Mouse (Mus musculus) left cerebral cortex, postnatal 14 days (tissue): ENCODE results near the gene Tmem30b. TPM values are rescaled to one million over a fixed set of nuclear protein-coding genes. Genes with fewer than 3 reads are reported as not detected.
A peak's percentile ranks its signal among the peaks of the same experiment; 100 is the strongest.

Experiments used
- DNase-seq, 2 experiments: peaks; one replicate each; pipeline ENCODE4 v3.0.0; 2021 to 2022; ENCODE audit warnings: low spot score in 2 of 2, mixed read lengths in 1 of 2
- intact Hi-C: fragments of 180-260 bp; cut with DNase I; formaldehyde crosslinking; loops from one replicate; pipeline ENCODE4 v1.15.1; 2025
- long read RNA-seq, 2 experiments: library from polyadenylated mRNA; stranded (forward); transcript quantifications; one replicate each; pipeline ENCODE4 v2.0.0; 2021
- total RNA-seq, 2 experiments: library from RNA; stranded (reverse); gene quantifications; 2 replicates each; pipeline ENCODE4 v1.2.3; 2021

Gene Tmem30b
- total RNA-seq = under 1 TPM; 0.17 to 0.20 TPM
- long read RNA-seq, experiment 1 = 0 reads
- long read RNA-seq, experiment 2 = 0 reads

DNA sequence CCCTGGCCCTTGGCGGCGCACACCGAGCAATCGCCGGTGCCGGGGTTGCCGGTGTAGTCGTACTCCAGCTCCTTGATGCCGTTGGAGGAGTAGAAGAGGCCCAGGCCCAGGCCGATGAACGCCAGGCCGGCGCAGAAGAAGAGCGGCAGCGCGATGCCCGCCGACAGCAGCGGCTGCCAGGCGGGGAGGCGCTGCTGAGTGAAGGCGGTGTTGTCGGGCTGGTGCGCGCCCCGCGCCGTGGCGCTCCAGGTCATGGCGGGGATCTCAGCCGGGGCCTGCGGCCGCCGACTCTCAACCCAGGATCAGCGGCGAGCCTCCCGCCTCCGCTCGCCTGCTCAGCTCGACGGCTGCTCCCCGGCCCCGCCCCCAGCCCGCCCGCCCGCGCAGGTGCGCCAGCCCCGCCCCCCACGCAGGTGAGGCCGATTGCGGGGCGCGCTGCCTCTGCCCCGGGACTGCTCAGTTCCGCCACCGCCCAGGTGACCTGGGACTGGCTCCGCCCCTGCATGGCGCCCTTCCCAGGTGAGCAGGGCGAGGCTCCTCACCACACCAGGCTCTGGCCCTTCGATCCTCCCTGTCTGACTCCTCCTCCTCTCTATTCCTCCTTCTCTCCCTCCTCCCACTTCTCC, at the start of gene Tmem30b:
Tmem30b (minus strand) TSS at position 307 of the 626 bp plus-strand sequence.
- intact Hi-C loops = no loop called here
- no peak for DNase-seq

DNA sequence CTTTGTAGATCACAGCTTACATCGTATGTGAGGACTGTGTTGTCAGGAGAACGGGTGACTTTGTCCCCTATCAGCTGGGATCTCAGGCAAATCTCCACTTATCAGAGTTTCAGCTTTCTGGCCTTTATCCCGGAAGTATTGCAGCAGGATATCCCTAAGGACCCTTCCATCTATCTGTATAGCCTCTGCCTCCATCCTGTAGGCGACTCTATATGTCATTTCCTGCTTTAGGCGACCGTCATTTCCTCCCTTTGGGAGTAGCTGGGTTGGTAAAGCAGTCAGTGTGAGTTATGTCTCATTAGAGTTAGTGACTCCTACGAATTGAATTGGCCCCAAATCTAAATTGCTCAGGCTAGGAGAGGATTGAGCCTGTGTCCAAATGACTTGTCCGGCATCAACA, 49.0 kb upstream of the Tmem30b start:
- intact Hi-C loops = no loop called here
- DNase-seq = no peak

DNA sequence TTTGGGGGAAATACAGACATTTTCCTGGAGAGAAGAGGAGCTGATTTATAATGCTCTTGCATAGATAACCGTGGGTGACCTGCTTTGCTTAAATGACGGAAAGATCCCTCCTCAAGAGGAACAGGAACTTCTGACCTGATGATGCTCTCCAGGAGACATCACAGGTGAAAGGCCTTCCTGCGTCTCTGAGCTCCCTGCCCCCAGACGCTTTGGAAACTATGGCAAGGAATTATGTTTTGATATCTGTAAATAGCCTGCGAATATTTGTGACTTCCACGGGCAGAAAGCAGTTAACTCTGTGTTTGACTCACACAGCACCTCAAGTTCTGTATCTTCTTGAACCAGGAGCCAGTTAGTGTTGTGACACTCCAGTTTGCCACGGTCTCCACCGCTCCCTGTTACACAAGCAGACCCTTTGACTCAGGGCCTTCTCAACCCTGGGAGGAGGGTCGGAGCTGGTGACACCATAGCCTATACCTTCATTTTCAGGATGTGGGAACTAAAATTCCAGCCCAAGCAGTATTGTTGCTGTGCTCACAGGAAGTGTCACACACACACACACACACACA, 48.1 kb upstream of the Tmem30b start:
- no peak for DNase-seq
- intact Hi-C loops = no loop called here

DNA sequence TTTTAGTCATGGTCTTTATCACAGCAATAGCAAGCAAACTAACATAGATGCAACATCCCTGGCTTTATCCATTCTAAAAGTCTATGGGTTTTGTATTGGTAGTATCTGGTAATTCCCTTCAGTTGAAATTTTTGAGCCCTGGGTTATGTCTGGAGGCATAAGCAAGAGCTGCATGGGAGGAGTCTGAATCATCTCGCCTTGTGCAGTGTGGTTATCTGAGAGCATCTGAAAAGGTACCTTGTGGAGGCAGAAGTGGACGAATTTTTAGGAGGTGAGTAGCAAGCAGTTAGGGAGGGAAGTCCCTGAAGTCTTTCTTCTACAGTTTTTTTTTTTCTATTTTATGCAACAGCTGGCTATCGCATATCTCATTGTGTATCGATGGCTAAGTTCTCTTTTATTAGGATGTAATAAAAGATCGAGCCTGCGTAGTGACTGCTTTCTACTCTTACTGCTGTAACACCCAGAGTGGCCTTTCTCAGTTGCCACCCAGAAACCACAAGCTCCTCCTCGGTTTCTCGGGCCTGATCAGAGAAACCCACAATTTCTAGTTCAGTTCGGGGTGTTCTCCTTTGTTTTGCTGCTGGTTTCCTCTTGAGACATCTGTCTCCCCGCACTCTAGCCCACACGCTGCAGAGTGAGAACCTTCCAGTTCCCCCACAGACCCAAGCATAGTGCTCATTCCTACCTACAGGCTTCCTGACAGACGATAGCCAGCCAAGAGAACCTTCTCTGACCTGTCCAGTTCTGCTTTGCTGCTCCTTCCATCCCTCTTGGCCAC, 47.0 kb upstream of the Tmem30b start:
- intact Hi-C loops = no loop called here
- no peak for DNase-seq

DNA sequence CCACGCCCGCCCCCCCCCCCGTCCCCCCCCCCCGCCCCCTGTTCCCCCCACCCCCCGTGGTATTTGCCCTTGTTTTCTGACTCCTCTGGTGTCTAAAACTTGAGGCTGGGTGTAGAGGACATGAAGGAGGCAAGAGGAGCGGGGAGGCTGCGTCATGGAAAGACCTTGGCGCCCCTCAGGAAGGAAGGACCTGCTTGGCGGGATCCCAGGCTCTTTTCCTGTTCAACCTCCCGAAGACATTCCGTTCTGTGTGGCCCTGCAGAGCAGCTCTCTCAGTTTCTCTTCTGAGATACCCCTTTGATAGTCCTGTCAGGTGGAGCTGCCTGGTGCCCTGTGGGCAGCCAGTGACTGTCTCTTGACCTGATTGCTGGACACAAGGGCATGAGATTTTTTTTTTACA, 45.4 kb upstream of the Tmem30b start:
- intact Hi-C loops = no loop called here
- no peak for DNase-seq

DNA sequence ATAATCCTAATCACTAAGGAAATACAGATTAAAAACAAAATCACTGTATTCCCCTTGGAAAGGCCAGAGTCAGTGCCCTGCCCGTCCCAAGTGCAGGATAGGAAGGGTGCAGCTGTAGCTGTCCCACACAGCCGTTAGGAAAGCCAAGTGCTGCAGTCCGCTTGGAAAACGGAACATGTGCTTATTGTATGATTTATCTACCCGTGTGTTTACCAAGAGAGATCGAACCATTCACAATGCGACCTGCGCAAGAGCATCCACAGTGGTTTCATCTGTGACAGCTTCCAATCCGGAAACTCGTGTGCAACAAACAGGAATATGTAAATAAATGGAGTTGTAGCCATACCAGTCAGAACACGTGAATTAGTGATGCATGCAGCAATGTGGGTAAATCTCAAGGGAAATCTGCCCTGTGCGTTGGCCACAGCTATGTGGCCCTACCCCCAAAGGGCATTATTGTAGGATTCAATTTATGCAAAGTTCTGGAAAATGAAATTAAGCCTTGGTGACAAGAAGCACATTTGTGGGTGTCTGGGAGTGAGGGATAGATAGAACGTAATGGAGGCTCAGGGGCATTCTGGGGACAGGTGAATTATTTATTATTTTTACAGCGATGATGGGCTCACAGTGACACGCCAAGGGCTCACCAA, 44.6 kb upstream of the Tmem30b start:
- intact Hi-C loops = no loop called here
- no peak for DNase-seq

DNA sequence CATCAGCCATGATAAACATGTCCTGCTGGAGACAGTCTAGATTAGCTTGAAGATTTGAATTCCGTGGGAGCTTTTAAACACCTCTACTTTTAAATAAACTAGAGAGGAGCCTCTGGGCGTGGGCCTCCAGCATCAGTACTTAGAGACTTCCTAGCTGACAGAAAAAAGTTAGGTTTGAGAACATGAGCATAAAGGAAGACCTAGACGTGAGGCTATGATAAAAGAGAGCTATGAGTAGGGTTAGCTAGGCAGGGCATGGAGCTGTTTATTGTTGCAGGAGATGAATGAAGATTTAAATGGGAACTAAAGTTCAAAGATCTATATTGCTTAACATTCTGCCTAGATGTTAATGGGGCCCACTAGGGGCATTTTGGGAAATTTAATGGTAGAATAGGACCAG, 41.1 kb upstream of the Tmem30b start:
- DNase-seq = no peak
- intact Hi-C loops = no loop called here

DNA sequence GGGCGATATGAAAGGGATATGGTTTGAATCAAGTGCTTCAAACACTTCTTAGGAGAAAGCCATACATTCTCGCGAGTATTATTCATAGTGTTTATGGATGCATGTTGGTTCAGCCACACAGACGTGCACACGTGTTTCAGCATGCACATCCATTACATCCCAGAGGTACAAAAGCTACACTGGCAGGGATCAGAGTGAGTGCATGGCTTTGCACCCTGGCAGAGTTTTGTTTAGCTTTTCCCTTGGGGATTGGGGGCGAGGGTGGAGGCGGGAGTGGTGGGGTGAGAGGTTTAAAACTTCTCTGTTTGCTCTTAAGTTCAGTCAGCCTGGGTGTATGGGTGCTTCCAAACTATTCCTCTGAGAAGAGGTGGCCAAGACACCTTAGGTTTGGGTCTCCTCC, 39.7 kb upstream of the Tmem30b start:
- DNase-seq = no peak
- intact Hi-C loops = no loop called here

DNA sequence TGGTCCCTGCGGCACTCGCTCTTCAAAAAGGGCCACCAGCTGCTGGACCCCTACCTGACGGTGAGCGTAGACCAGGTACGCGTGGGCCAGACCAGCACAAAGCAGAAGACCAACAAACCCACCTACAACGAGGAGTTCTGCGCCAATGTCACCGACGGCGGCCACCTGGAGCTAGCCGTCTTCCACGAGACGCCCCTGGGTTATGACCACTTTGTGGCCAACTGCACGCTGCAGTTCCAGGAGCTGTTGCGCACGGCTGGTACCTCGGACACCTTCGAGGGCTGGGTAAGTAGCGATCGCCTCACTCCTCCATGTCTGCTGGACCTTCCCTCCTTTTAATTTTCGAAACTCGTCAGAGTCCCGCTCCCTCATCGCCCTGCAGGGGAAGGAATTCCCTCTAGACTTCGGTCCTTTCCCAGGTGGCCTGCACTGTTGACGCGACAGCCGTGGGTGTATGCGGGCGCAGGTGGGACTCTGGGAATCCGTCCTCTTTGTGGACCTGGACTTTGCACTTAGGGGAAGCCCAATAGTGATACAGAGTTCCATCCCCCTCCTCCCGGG, 39.1 kb upstream of the Tmem30b start:
- intact Hi-C loops = no loop called here
- DNase-seq = no peak

DNA sequence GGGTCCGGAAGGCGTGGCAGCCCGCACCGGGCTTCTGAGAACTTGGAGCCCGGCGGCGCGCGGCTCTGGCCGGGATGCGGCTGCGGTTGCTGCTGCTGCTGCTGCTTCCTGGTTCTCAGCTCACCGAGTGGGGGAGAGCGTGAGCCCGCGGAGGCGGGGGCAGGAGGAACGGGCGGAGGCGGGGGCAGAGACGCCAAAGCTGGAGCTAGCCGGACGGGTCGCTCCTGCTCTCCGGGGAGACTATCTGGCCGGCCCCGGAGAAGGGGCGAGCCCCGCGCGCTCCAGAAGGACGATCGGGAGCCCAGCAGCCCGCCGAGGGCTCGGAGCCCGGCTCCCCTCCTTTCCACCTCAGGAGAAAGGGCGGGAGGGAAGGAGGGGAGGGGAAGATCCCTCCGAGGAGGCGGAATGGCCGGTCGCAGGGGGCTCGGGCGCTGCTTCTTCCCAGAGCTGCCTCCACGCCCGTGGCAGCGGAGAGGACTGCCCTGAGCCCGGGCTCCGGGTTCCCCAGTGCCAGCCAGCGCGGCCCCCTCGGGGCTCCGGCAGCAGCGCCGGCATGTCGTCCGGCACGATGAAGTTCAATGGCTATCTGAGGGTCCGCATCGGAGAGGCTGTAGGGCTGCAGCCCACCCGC, 38.5 kb upstream of the Tmem30b start, which contains the start of gene Prkch:
Prkch (plus strand) TSS at position 187 of the 631 bp plus-strand sequence.
- intact Hi-C loops = loop anchor here (5.0 kb wide), 1 partner anchor 108 kb away; no protein-coding TSS in a partner anchor
- DNase-seq = peak; percentile 27 to 64

DNA sequence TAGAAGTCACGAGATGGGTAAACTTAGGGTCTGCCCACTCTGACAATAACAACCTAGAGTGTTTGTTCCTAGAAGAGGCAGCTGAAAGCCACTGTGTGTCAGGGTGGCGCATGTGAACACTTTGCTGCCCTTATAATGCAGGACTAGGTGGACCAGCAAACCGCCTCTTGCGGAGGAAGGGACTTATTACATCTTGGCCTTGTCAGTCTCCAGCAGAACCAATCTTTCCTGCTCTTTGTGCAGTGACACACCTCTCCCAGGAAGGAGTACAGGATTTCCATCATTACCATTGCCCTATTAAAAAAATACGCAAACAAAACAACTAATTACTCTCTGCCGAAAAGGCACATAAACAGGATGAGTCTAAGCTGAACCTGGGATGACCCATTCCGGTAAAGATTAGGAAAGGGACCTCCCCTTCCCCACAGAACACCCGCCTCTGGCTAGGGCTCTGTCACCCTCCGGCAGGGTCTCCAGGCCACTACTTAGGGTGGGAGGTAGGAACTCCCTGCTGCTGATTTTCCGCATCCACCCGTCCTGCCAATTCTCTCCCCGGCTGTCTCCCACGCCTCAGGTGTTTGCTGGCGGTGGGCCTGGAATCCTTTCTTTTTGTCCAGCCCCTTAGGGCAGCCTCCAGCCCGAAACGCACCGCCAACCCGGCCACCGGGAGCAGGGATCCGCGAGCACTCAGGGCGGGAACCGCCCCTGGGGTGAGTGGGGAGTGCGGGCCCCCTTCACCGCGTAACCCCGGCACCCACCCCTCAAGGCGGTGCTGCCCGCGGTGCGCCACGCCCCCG, 37.8 kb upstream of the Tmem30b start:
- DNase-seq = no peak
- intact Hi-C loops = loop anchor here (5.0 kb wide), 1 partner anchor 108 kb away; no protein-coding TSS in a partner anchor

DNA sequence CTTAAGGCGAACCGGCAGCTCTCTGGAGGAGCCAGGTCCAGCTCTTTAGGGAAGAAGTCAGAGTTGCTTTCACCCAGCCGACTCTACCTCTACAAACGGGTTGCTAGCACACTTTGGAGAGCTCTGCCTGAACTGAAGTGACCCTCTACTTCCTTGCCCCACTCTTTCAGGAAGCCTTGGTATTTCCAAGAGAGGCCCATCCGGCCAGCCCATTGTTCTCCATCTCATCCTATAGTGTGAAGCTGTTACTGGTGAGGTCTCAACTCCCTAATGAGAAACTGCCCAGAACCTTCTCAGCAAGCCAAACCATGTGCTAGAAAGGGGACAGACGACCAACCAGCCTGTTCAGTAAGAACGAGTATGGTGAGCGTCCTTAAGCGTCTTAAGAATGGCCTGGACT, 37.1 kb upstream of the Tmem30b start:
- intact Hi-C loops = loop anchor here (5.0 kb wide), 1 partner anchor 109 kb away; no protein-coding TSS in a partner anchor
- no peak for DNase-seq

DNA sequence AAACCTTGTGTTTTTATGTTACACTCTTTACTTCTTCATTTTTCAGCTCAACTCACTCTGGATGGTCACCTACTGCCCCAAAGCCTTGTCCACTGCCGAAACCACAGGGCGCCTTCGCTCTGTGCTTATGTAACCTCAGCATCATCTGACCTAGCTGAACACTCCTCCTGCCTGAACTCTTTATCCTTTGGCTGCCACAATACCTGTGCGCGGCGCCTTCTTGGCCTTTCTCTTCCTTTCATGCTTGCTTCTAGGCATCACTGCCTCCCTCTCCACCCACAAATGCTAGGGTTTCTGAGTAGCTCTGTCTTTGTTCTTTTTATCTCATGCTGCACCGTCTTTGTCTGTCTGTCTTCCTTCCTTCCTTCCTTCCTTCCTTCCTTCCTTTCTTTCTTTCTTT, 34.6 kb upstream of the Tmem30b start:
- intact Hi-C loops = loop anchor here (5.0 kb wide), 1 partner anchor 111 kb away; no protein-coding TSS in a partner anchor
- no peak for DNase-seq

DNA sequence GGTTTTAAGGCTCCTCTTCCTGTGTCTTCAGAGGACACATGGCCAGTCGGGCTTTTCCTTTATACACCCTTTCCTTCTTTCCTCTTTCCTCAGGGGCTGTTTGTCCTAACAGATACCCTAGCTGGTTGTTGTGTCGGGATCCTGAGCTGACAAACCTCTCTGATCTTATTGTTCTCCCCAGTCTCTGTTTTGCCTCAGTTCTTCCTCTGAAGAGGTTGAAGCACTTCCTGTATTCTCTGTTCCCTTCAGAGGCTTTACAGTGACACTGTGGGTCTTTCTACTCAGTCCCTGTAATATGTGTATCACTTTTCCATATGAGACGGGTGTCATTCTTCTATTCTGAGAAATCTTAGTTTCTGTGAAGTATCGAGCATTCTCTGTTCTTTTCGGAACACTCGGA, 31.9 kb upstream of the Tmem30b start:
- intact Hi-C loops = no loop called here
- no peak for DNase-seq

DNA sequence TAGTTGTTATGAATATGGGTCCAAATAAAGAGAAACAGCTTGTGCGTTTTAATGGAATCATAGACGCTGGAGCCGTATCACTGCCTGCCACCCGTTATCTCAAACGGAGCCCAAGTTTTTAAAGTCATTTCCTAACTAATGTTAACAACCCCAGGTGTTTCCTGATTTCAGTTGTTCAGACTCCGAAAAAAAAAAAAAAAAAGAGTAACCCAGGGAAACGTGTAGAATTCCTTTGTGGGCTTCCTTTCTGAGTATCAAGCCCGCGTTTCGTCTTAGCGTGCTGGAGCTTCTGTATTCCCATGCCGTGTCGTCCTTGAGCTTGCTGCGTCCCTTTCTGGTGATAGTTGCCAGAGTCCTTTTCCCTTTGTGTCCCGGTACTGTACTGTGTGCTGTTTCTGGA, 28.4 kb upstream of the Tmem30b start:
- intact Hi-C loops = no loop called here
- DNase-seq = no peak

DNA sequence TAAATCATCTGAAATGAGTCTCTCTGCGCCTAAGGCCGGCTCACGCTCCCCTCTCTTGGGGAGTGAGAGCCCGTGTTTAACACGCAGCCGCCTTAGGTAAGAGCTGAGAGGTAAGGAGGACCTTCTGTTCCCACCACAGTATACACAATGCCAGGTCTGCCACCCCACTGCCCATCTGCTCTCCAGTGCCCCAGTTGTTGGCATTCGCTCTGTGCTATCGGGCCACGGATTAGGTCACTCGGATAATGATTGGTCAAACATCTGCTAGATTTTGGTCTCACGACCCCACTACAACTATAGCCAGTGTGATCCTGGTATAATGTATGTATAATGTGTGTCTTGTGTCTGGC, 19.4 kb upstream of the Tmem30b start:
- DNase-seq = no peak
- intact Hi-C loops = loop anchor here (10.0 kb wide), 1 partner anchor 449 kb away; no protein-coding TSS in a partner anchor

DNA sequence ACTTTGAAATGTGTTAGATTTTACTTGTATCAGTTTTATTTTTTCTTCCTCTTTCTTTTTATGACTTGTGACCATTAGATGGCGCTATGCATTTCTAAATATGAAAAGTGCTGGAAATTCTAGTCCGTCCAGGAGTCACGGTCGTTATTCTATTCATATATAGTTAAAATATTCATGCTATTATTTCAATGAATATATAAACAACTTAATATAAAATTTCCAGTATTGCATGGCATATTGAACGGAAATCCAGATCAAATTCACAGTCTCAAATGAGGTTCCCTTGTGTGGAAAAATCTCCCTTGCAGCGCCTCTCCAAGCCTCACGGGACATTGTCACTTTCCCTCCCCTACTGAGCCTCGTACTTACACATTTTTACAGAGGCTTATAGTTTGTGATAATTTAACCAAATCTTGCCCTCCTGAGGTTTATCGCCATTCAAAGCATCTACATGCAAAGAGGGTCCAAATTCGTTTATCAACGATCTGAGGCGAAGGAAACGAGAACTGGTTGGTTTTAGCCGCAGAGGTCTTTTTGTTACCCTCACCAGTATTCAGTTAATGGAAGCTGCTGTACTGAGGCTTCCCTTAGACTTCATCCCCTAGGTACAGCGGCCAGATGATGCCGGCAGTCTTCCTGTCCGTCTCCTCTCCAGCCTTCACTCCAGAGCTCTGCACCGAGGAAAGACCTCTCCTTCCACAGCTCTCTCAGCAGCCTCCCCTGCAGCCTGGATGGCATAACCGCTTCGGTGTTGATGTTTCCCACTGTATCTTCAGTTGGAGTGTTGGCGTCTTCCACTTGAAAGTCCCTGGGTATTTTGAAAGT, 18.8 kb upstream of the Tmem30b start:
- peak in 1 of 2 experiments; percentile 49 for DNase-seq
- intact Hi-C loops = loop anchor here (1.0 to 10.0 kb wide), 2 partner anchors 128 to 450 kb away; no protein-coding TSS in a partner anchor
